Mouse (Mus musculus): ENCODE results near the gene Galnt18.

Galnt18 gene

DNA sequence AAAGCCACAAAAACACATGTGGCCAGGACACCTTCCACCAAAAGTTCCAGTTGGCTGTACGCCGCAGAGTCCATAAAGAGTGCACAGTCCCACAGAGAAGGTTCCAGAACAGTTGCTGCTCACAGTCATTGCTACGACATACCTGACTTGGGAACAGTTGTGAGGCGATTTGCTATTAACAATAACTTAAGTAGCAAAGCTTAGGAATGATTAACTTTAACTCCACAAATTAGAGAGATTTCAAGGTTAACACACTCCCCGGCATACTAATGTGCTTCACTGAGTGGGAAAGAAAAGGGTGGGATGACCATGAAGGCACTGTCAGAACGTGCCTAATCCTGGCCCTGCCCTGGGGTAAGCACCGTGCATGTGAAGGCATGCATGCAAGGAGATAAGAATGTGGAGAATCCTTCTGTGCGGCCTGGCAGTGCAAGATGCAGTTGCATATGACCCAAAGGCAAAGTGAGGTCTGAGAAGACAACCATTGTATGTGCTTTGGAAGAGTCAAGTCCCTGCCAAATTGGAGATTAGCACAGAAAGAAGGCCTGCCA, 8.5 kb downstream of the Galnt18 start:
- DNase-seq (ENCODE audit: low spot score in 2 of 2), result no peak

DNA sequence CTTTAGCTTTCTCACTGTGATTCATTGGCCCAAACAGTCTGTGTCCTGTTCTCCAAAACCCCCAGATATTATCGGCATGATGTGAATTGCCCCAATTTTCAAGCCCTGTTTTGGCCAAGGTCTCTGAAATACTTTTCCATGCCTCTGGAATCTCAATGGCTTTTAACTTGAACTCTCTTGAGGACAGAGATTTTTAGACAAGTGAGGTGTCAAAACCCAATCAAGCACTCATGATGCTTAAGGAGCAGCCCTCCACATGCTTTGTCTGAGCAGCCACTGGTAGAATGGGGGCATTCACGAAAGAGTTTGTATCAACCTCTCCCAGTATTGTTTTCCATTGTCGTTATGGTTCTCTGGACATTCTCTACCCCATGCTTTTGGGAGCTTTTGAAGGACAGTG, 9.2 kb downstream of the Galnt18 start:
- DNase-seq (ENCODE audit: low spot score in 2 of 2), result no peak

DNA sequence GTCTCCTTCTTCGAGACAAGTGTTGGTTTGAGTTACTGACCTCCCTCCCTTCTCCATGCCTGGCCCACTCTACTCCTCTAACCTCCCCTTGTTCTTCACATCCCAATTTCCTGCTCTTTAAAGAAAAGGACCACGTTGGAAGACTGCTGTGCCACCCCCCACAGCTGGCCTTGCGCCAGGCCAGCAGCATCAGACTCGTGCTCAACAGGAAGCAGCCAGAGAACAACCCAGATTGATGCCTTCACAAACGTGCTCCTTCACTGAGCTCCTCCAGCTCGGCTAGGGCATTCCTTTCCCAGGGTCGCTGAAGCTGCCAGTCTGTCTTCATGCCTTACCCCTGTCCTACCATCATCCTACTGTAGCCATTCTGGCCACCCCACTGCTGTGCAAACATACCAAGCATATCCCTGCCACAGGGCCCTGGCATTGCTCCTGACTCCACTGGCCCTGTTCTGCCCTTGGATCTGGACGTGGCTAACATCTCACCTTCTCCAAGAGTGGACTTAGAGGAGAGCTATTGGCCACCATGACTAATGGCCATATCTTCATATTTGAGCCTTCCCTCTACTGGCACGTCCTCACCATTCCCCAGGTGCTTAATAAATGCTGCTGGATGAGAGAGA, 13.5 kb downstream of the Galnt18 start:
- no peak for DNase-seq (ENCODE audit: low spot score in 2 of 2)

DNA sequence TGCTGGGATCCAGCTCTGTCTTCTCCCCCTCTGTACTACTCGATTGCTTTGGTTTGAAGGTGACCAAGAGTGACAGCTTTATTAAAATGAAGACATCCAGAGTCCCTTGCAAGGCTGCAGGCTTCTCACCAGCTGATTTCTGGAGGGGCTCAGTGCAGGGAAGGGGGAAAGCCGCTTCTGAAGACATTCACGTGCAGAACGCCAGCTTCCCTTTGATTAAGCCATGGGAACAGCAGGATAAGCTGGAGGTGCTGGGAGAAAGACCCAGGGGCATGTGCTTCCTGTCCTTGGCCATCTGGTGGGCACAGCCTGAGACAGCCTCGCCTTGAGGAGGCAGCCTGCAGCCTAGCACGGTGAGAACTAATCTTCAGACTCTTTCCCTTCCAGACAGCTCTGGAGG, 17.0 kb downstream of the Galnt18 start:
- no peak for DNase-seq (ENCODE audit: low spot score in 2 of 2)

DNA sequence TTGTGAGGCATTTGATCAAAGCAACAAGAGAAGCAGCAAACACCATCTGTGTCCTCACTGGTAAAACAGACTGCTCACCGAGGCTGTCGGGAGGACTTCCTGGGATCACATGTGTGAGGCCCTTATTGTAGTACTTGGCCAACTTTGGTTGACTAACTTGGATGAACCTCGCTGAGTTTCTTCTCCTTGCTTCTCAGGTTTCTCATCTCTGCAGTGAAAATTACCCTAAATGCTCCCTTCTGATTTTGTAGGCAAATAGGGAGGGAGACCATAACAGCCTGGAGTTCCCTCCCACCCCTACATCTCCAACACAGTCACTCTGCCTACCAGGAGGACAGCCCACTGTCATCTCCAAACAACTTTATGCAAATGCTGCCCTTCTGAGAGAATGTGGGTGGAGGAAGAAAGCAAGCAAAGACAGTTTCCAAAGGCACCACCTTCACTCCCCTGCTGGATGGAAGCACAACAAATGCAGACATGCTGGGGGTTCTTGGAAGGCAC, 31.2 kb downstream of the Galnt18 start:
- DNase-seq (ENCODE audit: low spot score in 2 of 2), result no peak

DNA sequence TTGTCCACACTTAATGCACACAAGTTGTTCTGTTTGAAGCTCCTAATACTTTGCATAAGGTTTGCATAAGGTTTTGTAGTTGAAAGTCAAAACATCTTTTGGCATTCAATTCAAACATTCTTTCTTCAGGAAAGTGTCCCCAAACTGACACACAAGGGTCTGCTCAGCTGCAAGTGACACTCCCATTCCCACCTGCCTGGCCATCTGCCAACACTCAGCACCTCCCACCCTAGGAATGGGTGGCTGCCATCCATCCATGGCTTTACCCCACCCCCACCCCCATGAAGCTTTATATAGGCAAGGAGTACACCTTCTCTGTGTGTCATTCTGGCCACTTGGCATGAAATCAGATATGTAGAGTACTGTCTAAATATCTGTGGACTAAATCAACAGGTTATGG, 35.0 kb downstream of the Galnt18 start:
- DNase-seq (ENCODE audit: low spot score in 2 of 2), result no peak

DNA sequence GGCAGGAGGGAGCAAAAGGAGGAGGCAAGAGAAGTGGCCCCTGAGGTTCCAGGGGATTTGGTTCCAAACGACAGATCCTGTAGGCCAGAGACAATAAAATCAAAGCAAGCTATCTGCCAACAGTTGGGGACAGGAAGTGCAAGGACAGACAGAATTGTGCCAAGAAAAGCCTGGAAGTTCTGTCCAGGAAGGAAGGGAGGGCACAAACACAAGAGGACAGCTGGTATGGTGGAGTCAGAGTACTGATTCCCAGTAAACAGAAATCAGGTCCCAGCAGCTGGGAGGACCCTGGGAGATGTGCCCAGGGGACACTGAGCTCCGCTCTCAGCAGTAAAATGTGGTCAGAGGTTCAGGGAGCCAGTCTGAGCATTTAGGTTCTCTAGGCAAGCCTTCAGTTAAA, 38.2 kb downstream of the Galnt18 start:
- no peak for DNase-seq (ENCODE audit: low spot score in 2 of 2)

DNA sequence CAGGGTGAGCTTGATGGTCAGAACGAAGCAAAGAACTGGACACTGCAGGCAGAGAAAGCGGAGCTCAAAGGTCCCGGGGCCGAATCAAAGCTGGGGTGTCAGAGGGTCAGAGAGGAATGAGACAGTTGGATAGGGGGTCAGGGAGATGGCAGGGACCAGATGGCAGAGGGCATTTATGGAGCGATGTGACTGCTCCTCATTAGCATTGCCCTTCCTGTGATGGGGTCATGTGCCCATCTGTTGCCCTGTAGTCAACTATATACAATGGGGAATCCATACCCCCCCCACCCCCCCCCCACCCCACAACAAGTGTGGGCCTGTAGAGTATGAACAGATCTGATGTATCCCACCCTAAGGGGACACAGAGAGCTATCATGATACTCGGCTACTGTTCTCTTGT, 39.7 kb downstream of the Galnt18 start:
- no peak for DNase-seq (ENCODE audit: low spot score in 2 of 2)

DNA sequence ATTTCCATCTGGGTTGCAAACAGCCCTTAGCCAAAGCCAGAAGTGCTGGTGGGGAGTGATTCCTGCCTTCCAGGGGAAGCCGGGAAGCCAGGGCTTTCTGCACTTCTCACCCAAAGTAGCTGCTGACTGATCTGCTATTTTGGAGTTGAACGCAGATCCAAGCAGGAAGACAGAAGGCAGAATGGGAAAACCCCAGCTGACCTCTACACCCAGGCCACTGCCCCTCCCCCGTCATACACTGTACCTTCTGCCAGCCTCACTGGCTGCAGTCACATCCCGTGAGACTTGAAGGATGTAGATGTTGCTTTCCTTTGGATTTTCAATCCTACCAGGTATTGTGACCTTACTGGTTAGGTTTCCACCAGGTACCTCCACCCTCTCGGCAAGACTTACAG, 40.4 kb downstream of the Galnt18 start:
- no peak for DNase-seq (ENCODE audit: low spot score in 2 of 2)

DNA sequence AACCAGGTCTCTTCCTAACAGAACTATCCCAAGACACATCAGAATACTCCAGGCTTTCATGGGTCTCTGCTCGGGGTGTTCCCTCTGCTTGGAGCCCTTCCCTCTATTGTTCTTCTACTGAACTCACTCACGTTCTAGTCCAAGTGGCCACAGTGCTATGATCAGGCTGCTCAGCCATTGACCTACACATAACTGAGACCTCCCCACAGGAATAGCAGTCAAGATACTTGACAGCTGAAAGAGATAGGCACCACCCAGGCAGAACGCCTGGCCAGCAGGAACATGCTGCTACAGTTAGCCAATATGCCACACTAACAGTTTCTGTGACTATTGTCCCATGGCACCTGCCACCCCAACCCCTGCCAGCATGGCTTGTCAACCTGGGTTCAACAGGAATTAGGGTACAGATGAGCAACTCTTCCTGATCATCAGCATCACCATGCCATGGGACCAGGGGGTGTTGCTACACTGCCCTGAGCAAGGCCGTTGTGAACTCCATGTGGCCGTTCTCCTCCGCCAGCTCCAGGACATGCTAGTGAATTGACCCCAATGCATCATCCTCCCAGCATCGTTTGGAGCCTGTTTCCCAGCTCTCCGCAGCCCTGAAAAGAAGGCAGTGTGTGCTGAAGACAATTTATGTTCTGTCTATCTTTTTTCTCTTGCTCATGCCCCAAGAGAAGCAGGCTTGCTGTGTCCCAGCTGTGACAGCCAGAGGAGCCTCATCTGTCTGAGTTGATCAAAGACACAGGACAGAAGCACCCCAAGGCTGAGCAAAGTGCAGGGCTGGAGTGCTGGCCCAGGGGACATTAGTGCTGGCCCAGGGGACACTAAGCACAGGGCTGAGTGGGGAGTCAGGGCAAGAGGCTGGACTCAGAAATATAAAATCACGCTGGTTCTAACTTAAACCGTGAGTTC, 41.1 kb downstream of the Galnt18 start:
- DNase-seq (ENCODE audit: low spot score in 2 of 2), result no peak

DNA sequence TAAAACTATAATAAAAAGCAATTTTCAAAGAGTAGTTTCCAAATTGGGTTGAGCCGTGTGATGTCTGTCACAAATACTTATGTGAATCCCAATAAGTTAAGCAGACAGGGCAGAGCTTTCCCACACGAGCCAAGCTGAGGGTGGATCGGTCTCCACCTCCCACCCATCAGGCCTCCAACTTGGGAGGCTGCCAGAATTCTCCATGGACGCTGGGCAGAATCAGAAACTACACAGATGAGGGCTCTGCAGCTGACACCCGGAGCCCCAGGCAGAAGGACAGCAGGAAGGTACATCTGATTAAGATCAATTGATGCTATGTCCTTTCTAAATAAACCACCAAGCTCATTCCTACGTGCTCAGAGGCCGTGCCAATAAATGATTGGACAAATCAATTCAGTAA, 42.4 kb downstream of the Galnt18 start:
- no peak for DNase-seq (ENCODE audit: low spot score in 2 of 2)

DNA sequence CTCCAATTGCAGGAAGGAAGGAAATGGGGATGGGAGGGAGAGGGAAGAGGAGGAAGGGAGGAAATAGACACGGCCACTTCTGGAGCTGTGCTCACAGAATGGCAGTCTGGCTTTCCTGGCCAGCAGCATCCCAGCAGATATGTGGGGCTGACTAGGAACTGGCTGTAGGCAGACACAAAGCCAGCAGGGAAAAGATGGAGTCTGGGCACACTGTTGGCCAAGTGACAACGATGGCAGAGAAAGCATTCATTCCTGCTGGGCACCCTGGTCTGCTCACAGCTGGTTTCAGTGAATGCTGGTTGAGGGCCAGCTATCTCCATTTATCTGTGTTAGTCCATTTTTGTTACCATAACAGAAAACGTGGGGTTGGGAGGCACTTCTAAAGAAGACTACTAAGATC, 43.4 kb downstream of the Galnt18 start:
- DNase-seq (ENCODE audit: low spot score in 2 of 2), result no peak

DNA sequence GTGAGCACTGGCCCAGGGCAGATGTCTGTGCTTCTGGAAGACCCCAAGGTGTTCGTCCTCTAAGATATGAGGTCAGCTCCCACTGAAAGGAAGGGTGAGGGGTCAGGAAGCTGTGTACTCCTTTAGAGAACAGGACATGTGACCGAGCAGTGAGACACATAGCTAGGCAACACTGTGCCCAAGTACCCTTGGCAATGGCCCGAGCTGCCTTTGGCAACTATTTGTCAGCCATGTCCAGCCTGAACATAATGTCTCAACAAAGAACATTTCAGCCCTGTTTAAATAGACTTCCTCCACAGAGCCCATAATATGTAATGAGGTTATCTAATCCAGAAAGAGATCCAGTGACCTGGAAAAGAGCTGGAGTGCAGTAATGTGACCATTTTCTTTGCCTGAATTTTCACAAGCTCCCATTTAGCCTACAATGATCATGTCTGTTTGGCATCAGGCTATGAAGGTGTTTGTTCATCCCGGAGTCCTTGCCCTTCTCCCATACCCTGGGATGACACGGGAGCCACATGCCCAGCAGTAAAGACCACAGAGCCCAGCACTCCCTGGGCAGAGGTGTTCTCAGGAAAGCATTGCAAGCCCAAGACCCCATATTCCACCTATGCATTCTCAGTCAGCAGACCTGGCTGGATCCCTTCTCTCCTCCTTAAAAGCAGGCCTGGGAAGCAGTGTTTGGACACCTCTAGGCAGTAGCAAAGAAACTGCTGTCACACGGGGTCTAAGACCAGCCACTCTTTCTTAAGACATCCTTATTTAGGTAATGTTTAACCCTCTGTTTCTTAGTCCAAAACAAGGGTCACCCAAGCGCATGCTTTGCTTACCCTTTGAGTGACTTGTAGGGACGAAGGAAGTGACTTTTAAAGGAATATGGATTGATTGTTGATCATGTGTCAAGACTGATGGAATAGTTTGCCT, 49.2 kb downstream of the Galnt18 start:
- no peak for DNase-seq (ENCODE audit: low spot score in 2 of 2)

DNA sequence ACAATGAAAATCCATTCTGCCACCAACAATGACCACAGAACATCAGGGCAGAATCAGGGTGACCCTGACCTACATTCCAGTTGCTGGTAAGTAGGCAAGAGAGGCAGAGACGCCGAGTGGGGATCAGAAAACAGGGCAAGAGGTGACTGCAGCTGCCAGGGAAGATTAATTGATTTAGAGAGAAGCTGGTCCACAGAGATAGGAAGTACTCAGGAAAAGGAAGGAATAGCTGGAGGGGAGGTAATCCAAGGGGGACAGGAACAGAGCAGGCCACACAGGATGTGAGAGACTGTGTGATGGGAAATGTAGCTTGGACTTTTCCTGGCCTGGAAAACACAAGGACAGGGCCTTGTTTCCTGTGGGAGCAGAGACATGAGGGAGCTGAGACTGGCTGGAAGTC, 52.8 kb downstream of the Galnt18 start:
- no peak for DNase-seq (ENCODE audit: low spot score in 2 of 2)

DNA sequence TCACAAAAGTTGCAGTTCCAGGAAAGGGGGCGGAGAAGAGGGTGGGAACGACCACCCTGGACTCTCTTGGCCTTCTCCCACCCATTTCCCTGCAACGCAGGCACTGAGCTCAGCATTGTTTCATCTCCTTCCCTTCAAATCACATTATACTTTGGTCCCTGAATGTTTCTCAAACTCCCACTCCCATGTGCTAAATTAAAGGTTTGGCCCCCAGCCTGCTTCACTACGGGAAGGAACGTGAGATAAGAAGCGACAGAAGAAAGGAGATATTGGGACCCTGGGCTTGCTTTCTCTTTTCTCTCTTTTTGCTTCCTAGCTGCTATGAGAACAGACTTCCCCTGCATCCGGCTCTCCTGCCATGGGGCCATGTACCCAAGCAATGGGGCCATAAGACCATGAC, 55.0 kb downstream of the Galnt18 start:
- DNase-seq (ENCODE audit: low spot score in 2 of 2), result no peak

DNA sequence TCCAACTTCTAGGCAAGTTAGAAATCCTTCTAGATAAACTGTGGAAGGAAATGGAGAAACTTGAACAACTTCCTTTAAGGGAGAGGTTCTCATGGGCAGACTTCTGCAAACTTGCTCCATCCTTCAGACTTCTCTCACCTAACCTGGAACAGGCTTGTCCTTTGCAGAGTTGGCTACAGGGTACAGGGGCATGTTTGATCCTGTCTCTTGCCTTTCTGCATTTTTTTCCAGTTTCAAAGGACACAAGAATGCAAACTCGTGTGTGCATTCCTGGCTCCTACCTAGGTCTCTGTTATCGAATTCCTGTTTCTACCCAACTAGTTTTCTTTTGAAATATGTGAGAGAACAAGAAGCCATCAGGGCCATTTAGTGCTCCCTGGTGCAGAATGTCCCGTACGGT, 55.8 kb downstream of the Galnt18 start:
- DNase-seq (ENCODE audit: low spot score in 2 of 2), result peak in 1 of 2 experiments; percentile 6

DNA sequence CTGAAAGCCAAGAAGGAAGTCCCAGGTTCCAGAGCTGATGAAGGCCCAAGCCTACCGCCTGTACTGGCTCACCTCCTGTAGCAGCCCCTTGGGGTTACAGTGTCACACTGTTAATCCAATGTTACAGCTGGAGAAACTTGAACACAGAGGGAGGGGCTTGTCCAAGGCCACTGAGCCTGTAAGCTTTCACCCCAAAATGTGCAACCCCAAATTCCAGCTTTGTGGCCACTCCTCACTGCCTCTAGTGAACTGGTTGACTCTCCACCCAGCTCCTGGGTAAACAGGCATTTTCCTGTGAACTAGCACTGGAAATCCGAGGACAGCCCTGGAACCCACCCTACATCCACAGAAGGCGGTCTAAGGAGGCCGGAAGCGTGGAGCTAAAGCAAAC, 58.5 kb downstream of the Galnt18 start:
- no peak for DNase-seq (ENCODE audit: low spot score in 2 of 2)

DNA sequence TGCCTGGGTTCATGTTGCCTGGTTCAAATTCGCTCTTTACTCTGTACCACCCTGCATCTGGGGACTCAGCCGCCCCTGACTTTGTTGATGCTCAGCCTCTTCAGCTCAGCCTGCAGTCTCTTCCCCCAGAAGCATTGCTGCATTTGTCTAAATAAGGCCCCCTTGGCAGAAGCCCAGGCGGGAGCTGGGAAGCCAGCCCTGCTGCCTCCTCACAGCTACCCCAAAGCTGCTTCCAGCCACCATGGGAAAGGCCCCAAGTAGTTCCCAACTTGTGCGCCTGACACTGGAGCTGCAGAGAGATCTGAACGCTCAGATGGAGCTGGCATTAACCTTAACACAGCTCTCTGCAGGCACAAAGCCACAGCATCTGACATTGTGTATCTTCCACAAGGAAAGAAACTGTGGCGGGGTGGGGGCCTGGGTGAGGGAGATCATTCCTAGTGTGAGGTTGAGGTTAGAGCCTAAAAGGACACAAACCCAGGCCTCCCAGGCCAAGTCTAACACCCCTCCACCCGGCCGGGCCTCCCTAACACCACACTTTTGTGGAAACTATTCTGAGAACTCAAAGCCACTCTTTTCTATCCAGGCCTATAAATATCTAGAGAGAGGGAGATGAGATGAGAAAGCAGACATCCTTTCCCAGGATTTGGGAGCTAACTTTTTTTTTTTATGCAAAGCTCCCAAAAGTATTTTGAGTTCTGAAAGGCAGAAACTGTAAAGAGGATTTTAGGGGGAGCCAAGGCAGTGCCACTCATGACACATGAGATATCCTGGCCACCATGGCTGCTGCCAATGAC, 59.1 kb downstream of the Galnt18 start:
- no peak for DNase-seq (ENCODE audit: low spot score in 2 of 2)

DNA sequence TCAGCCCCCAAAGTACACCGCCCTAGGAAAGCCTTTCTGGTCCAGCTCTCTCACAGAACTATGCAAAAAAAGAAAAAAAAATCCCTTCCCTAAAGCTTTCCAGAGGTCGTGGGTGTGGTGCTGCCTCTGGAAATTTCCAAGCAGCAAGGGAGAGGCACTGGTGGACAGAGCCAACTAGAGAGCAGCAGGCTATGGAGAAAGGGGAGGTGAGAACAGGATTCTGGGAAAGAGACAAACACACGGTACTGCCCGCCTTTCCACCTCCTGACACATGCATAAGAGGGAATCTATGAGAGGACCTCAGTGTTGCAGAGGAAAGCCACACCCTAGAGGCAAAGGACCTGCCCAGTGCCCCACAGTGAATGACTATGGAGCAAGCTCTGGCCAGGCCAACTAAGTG, 60.9 kb downstream of the Galnt18 start:
- DNase-seq (ENCODE audit: low spot score in 2 of 2), result peak in 1 of 2 experiments; percentile 48

DNA sequence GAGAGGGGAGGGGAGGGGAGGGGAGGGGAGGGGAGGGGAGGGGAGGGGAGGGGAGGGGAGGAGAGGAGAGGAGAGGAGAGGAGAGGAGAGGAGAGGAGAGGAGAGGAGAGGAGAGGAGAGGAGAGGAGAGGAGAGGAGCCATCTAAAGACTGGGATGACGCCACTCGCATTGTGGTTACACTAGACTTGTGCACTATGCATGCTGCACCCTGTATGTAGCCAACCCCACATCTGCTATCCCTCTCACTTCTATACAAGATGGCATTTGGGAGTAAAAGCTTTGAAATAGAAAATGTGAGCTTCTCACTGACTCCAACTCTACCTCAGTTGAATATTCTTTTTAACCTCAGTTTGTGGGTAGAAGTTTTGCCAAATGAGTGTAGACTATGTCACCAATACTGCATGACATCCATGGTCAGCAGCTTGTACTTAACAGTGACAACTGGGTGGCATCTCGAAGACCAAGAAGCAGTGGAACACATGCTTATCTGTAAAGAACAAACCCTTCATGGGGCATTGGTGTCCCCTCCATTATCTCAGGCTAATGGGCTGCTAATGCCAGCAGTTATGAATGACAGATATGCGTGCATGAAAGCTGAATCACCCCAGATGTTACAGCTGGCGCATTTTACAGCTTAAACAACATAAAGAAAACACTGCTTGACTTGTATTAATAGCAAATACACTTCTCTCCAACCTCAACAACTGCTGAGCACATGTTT, 65.0 kb downstream of the Galnt18 start:
- DNase-seq (ENCODE audit: low spot score in 2 of 2), result no peak
